Mouse (Mus musculus) adrenal gland, postnatal 4 days (tissue): ENCODE measurements at regions not wholly inside any gene's neighbourhood (a gene's known extent, or its start where the extent isn't known, plus 50 kb on each side); places are given as distances from the start of the nearest gene placed in this dataset.

Experiments used
- DNase-seq, 2 experiments: peaks; one replicate each; pipeline ENCODE4 v3.0.0; 2021 to 2022; ENCODE audit warnings: low spot score in 2 of 2, mixed read lengths in 2 of 2

- DNase-seq: no peak
These were observed 59.9 kb downstream of the S1pr1 start for GRCm38 (mm10) chr3:115655020-115655419.

DNA sequence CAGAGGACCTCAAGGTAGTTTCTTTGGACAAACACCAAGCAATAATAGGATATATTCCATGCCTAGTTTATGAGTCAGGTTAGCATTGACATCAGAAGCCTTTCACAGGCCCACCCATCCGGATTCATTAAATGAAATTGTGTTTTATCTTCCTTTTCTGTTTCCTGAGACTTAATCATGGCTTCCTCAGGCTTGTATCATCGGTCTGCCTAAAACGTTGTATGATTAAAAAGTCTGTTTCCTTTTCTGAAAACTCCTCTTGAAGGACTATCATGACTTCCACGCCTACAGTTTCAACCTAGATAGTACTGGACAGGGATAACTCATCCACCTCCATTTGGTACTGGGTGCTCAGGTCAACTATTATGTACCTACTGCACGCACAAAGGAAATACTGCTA is 62.6 kb downstream of the S1pr1 start:
- no peak for DNase-seq

DNA sequence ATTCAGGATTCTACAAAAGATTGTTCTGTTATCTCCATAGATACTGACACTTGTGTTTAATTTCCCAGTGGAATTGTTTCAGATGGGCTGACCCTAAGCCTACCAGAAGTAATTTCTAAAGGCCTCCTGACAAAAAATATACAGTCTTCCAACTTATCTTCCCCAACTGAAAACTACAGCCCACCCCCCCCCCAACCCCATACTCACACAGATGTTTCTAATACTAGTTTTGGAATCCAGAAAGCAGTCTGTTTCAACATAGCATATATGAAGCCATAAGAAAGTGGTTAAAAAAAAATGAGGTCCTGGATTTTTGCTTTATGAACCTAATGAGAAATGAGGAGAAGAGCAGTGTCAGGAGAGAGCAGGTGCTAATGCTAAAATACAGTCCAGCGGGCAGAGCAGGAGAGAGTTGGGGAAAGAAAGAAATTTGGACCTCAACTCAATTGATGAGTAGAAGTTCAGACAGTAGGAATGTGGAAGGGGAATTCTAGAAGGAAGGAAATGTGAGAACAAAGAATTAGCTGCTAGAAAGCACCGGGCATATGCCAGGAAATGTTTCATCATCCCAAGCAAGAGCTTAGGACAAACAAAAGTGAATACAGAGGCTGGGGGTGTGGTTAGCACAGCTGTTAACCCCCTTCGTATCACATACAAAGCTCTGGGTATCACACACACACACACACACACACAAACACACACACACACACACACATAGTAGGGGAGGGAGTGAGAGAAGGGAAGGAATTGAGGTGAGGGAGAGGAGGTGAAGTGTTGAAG is 65.3 kb downstream of the S1pr1 start:
- DNase-seq: no peak

- DNase-seq: no peak
These were observed 67.9 kb downstream of the S1pr1 start for GRCm38 (mm10) chr3:115646993-115647392.

- no peak for DNase-seq
These were observed 70.6 kb downstream of the S1pr1 start for GRCm38 (mm10) chr3:115644307-115644706.

DNA sequence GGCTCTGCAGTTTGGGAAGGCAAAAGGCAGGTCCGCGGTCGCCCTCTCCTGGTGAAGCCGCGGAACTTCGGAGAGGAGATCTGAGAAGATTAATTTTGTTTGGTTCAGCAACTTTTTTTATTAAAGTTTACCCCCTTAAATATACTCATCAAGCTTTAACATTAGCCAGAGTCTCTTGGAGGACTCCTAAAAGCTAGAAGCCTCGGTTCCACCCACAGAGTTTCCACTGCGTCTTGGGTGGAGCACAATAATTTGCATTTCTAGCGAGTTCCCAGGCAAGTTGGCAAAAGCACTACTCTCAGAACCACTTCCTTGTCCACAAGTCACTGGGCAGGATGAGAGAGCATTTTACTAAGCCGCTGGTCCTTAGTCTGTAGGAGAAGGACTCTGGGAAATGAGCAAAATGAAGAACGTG is 72.0 kb downstream of the S1pr1 start:
- peak; percentile 60 to 61 for DNase-seq

- DNase-seq: peak in 1 of 2 experiments; percentile 10
These were observed 72.6 kb downstream of the S1pr1 start for GRCm38 (mm10) chr3:115642001-115642845.

DNA sequence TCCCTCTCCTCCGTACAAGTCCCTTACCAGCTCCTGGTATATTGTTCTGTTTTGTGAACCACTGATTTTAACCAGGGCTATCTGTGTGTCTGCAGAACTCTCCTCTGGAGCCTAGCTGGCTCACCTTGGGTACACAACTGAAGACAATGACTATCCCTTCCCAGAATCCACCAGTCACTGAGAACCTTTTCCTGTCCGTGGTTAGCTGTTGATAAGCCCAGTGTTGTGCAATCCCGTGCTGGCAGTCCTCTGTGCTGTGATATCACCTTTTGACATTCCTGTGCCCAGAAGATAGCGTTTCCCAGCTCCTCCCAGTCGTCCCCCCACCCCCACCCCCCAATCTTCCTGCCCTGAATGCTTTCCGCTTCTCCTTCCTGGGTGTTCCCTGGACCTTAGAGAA is 73.5 kb downstream of the S1pr1 start:
- no peak for DNase-seq

- no peak for DNase-seq
These were observed 79.4 kb downstream of the S1pr1 start for GRCm38 (mm10) chr3:115635487-115635886.

GRCm38 (mm10) chr3:115635081-115635480 is 79.8 kb downstream of the S1pr1 start:
- DNase-seq: no peak

- DNase-seq: no peak
These were observed 82.5 kb downstream of the S1pr1 start for GRCm38 (mm10) chr3:115632417-115632743.

DNA sequence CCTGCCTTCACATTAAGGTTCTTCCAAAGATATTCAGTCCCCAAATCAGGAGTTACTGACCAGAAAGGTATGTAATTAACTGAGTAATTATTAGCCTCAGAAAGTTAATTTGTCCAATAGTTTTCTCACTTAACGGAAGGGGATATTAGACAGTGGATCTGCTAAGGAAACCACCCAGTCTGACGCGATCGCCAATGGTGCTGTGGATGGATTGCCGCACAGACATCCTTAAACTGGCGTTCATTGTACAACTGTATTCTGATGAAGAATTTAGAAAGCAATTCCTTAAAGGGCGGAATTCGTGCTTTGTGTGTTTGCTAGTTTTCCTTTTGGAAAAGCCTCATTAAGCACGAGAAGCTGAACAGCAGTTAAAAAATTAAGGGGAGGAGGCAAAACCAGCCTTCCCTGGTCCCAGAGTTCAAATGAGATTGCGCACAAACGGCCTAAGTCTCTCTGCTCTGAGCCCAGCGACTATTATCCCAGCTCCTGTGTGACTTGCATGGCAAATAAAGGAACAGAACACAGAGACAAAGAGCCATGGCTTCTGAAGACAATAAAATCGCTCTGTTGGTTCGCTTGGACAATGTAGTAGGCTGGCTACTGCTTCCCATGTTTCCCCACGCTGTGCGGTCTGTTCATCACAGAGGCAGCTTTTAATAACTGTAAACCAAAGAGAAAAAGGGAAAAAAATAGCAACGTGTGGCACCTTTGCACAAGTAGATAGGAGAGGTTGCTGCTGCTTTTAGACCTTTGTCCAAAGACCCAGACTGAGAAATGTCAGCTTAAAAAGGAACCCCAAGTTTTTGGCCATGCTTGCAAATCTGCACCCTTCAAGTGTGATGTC is 83.1 kb downstream of the S1pr1 start:
- no peak for DNase-seq

- DNase-seq: no peak
These were observed 92.0 kb downstream of the S1pr1 start for GRCm38 (mm10) chr3:115622920-115623319.

DNA sequence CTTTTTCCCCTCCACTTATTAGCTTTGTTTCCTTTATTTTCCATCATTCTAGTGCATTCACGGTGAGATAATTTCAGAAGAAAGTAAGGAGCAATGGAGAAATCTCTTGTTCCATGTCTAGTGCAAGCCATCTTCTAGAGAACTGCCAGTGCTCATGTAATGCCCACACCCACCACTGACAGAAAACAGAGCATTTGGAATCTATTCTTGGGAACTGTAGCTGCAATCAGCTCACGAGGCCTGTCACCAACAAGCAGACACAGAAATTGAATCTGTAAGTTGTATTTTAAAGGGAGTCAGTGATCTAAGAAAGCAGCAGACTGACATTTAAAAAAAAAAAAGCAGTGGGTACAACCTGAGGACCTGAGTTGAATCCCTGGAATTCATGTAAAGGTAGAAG is 92.6 kb downstream of the S1pr1 start:
- DNase-seq: no peak

DNA sequence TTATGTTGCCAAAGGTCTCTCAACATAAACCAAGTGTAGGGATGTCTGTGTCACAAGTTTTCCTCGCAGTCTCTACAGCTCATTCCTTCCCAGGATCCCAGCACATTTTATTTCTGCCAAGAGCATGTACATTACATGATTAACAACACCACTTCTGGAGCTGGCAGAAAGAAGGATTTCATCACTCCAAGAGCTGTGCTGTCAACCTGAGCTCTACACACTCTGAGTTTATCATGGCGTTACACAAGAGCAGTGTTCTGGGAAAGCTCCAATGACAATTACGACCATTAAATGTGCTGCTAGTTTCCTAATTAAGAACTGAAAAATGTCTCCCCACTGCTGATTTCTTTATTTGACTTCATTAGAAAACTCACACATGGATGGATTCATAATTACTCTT is 94.9 kb downstream of the S1pr1 start:
- DNase-seq: no peak

DNA sequence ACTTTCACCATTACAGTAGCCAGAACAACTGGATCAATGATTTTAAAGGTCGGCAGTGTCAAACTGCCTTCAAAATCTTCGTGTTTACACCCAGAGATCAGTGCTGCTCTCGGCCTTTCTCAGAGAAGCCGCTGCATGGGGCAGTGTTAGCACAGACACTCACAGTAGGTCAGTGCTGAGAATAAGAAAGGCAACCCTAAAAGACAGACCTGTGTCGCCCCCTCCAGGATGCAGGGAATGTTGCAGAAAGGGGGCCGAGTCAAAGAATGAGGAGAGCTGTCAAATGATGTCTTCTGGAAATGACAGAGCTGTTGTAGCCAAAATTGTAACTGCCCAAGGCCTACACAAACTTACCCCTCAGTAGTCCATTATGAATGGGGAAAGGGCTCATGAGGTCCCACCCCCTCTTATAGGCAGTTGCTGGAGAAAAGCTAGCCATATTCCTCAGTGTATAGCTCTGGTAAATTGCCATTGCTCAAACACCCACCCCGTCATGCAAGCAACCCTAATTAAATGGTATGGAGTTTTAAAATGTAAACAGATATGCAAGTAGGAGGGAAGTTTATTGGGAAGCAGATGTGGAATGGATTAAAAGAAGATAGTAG is 98.8 kb downstream of the S1pr1 start:
- no peak for DNase-seq

DNA sequence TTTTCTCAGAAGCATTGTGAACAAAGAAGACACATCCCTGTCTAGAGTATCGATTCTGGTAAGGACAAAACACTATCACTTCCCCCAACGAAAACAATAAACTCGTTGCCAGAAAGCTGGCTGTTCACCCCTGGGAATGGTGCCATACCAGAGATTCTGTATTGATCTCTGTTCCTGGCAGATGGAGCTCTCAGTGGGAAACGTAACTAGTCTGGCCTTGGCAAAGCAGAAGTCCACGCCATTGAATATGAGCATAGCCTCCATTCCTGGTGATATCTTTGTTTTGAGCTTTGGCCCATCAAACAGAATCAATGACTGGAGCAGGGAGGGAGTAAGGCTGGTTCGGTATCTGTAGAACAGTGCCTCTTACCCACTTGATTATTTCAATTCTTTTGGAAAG is 102.0 kb downstream of the S1pr1 start:
- DNase-seq: no peak

DNA sequence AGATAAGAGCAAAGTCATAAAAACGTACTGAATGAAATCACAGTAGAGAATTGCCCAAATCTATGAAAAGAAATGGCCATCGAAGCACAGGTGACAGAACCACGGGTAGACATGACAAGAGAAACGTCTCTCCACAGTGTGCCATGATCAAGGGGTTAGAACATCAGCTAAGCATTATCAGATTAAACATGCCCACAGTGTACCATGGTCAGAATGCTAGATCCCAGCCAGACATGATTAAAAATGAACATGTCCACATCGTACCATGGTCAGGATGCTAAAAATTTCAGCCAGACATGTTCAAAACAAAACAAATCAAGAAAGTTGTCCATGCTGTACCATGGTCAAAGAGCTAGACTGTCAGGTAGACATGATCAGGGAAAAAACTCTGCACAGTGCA is 106.8 kb downstream of the S1pr1 start:
- no peak for DNase-seq

GRCm38 (mm10) chr3:115604734-115605279 is 110.1 kb downstream of the S1pr1 start:
- no peak for DNase-seq

DNA sequence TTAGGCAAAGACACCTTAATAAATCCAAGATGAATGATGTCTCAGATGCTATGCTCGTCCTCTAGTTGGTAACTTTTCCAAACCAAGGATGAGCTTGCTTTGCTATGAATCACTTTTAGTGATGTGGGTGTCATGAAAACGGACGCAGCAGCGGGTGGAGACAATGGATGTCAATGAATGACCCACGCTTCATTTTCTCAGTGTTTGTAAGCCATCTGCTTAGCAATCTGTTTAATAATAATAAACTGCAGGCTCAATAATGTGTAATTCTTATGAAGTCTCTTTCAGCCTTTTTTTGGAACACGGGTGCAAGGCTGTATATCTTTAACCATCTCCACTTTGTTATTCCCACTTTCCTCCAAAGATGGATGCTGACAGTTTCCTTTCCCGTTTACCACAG is 110.6 kb downstream of the S1pr1 start:
- no peak for DNase-seq

DNA sequence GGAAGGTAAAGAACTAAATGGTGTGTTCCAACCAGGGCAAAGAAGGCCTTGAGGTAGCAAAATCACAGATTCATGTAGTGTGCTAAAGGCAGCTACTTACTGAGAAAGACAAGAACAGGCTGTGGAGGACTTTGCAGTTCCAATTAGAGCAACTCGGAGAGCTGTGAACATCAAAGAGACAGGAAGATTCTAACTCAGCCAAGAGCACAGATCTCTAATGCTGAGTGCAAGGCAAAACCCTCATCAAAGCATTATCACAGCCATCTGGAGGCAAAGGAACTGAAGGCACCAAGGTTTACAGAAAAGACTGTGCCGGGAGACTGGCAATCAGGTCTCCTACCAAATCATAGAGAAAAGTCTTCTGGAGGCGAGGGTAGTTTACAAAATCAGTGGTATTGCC is 111.1 kb downstream of the S1pr1 start:
- no peak for DNase-seq
